Mouse (Mus musculus) ES-Bruce4 (cell line): ENCODE measurements around the gene Evl.

Experiments used
- CTCF ChIP-seq: IDR thresholded peaks from one replicate; pipeline ENCODE4 v1.8.1; 2011; ENCODE audit warnings: low read depth, low read length
- EP300 ChIP-seq: IDR thresholded peaks from 2 replicates; pipeline ENCODE4 v1.6.1; 2011; ENCODE audit warnings: low read depth, low read length; ENCODE audit not compliant: insufficient read depth
- POLR2A ChIP-seq: IDR thresholded peaks from one replicate; pipeline ENCODE4 v1.8.1; 2011; ENCODE audit warnings: low read length; ENCODE audit not compliant: insufficient read depth

DNA sequence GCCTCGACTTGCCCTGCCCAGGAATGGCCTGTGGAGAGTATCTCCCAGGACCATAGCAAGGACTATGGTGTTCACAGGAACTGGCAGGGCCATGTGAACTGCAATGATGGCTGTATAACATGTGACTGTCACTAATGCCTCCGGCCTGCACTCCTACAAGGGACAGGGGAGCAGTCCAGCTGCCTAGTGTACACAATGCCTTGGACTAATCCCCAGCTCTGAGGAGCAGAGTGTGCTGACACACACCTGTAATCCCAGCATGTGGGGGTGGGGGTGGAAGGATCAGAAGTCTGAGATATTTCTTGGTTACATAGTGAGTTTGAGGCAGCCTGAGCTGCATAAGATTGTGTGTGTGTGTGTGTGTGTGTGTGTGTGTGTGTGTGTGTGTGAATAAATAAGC is 139.1 kb downstream of the Evl start:
- TF ChIP-seq POLR2A: no peak
- TF ChIP-seq EP300: no peak
- no peak for TF ChIP-seq CTCF
